Mouse (Mus musculus): ENCODE measurements around the gene Eef1a2. TPM values are rescaled to one million over a fixed set of nuclear protein-coding genes. Genes with fewer than 3 reads are reported as not detected.

The Eef1a2 gene
- polyA plus RNA-seq, 1 experiment from 2014 or later = 0.10 TPM

Other genes starting within 250 kb of the Eef1a2 start
- 16.0 and 27.1 TPM in 2 replicates for gene Ythdf1, start 236.1 kb downstream of the Eef1a2 start, polyA plus RNA-seq (2015; fragmentation: Nextera tagmentation; extraction: Ambion mirVana)
- gene Birc7, start 228.0 kb downstream of the Eef1a2 start, polyA plus RNA-seq (2015; fragmentation: Nextera tagmentation; extraction: Ambion mirVana) = not detected in 2 replicates
- 36.9 and 48.7 TPM in 2 replicates for gene Nkain4, start 202.3 kb downstream of the Eef1a2 start, polyA plus RNA-seq (2015; fragmentation: Nextera tagmentation; extraction: Ambion mirVana)
- 110 and 114 TPM in 2 replicates for gene Arfgap1, start 189.8 kb downstream of the Eef1a2 start, polyA plus RNA-seq (2015; fragmentation: Nextera tagmentation; extraction: Ambion mirVana)
- 0.22 and 0.47 TPM in 2 replicates for gene Col20a1, start 170.5 kb downstream of the Eef1a2 start, polyA plus RNA-seq (2015; fragmentation: Nextera tagmentation; extraction: Ambion mirVana)
- 4.3 TPM in 2 replicates for gene Chrna4, start 113.5 kb downstream of the Eef1a2 start, polyA plus RNA-seq (2015; fragmentation: Nextera tagmentation; extraction: Ambion mirVana)
- gene Kcnq2, start 21.7 kb downstream of the Eef1a2 start, polyA plus RNA-seq (2015; fragmentation: Nextera tagmentation; extraction: Ambion mirVana) = 0.16 and 0.44 TPM in 2 replicates
- gene Ppdpf, start 30.2 kb upstream of the Eef1a2 start, polyA plus RNA-seq (2015; fragmentation: Nextera tagmentation; extraction: Ambion mirVana) = 302 and 310 TPM in 2 replicates
- not detected in 2 replicates for gene Ptk6, start 45.8 kb upstream of the Eef1a2 start, polyA plus RNA-seq (2015; fragmentation: Nextera tagmentation; extraction: Ambion mirVana)
- gene Srms, start 56.2 kb upstream of the Eef1a2 start, polyA plus RNA-seq (2015; fragmentation: Nextera tagmentation; extraction: Ambion mirVana) = 0.25 and 0.37 TPM in 2 replicates
- 0.26 and 0.59 TPM in 2 replicates for gene Fndc11, start 63.0 kb upstream of the Eef1a2 start, polyA plus RNA-seq (2015; fragmentation: Nextera tagmentation; extraction: Ambion mirVana)
- 1.9 and 2.0 TPM in 2 replicates for gene Helz2, start 85.0 kb upstream of the Eef1a2 start, polyA plus RNA-seq (2015; fragmentation: Nextera tagmentation; extraction: Ambion mirVana)
- 15.7 and 18.7 TPM in 2 replicates for gene Gmeb2, start 131.0 kb upstream of the Eef1a2 start, polyA plus RNA-seq (2015; fragmentation: Nextera tagmentation; extraction: Ambion mirVana)
- 3.7 and 7.7 TPM in 2 replicates for gene Stmn3, start 157.5 kb upstream of the Eef1a2 start, polyA plus RNA-seq (2015; fragmentation: Nextera tagmentation; extraction: Ambion mirVana)
- gene Rtel1, start 162.7 kb upstream of the Eef1a2 start, polyA plus RNA-seq (2015; fragmentation: Nextera tagmentation; extraction: Ambion mirVana) = 51.2 and 57.9 TPM in 2 replicates
- 48.8 and 50.5 TPM in 2 replicates for gene Zgpat, start 207.9 kb upstream of the Eef1a2 start, polyA plus RNA-seq (2015; fragmentation: Nextera tagmentation; extraction: Ambion mirVana)
- 72.5 and 73.5 TPM in 2 replicates for gene Arfrp1, start 208.4 kb upstream of the Eef1a2 start, polyA plus RNA-seq (2015; fragmentation: Nextera tagmentation; extraction: Ambion mirVana)
- 28.3 and 32.6 TPM in 2 replicates for gene Lime1, start 223.1 kb upstream of the Eef1a2 start, polyA plus RNA-seq (2015; fragmentation: Nextera tagmentation; extraction: Ambion mirVana)